Mouse (Mus musculus) forebrain, embryonic 16.5 days (tissue): ENCODE data around the gene Stom. TPM values are rescaled to one million over a fixed set of nuclear protein-coding genes. Genes with fewer than 3 reads are reported as not detected.

ENCODE experiments used
- ATAC-seq: fragments of 200-750 bp; cut with Nextera tagmentation; 2 replicates; pipeline ENCODE4 v1.8.0; 2017; ENCODE audit warnings: mild to moderate bottlenecking, moderate library complexity
- H3K27ac ChIP-seq: fragments of 300-500 bp; sonication (generic); 2 replicates; pipeline ENCODE4 v1.5.1; 2014; ENCODE audit warnings: low read length, control low read depth
- H3K27me3 ChIP-seq: fragments of 300-500 bp; sonication (generic); replicated peaks from 2 replicates; pipeline ENCODE4 v1.6.1; 2014; ENCODE audit warnings: low read length; ENCODE audit not compliant: control insufficient read depth, insufficient read depth
- H3K36me3 ChIP-seq: fragments of 300-500 bp; sonication (generic); 2 replicates; pipeline ENCODE4 v1.6.1; 2014; ENCODE audit not compliant: control insufficient read depth, insufficient read depth
- H3K4me1 ChIP-seq: fragments of 300-500 bp; sonication (generic); replicated peaks from 2 replicates; pipeline ENCODE4 v1.6.1; 2014; ENCODE audit warnings: low read length; ENCODE audit not compliant: control insufficient read depth, insufficient read depth
- H3K4me2 ChIP-seq: fragments of 300-500 bp; sonication (generic); 2 replicates; pipeline ENCODE4 v1.6.1; 2014; ENCODE audit warnings: mild to moderate bottlenecking, low read length, control low read depth
- H3K4me3 ChIP-seq: fragments of 300-500 bp; sonication (generic); replicated peaks from 2 replicates; pipeline ENCODE4 v1.5.1; 2014; ENCODE audit warnings: mild to moderate bottlenecking, low read length, control low read depth
- H3K9ac ChIP-seq: fragments of 300-500 bp; sonication (generic); replicated peaks from 2 replicates; pipeline ENCODE4 v1.6.1; 2014; ENCODE audit warnings: low read depth, low read length, control low read depth
- H3K9me3 ChIP-seq: fragments of 300-500 bp; sonication (generic); 2 replicates; pipeline ENCODE4 v1.6.1; 2016; ENCODE audit warnings: low read length; ENCODE audit not compliant: control insufficient read depth
- WGBS: fragments of 180-500 bp; shearing (Covaris S2); extraction: QIAGEN DNeasy Blood & Tissue Kit; methylation state at CpG from one replicate; pipeline ENCODE4 v1.1.7; 2014; 5-methylcytosine and 5-hydroxymethylcytosine counted together
- polyA plus RNA-seq: library from polyadenylated mRNA; unstranded; fragments of >200 nt; fragmentation: Nextera tagmentation; extraction: Ambion mirVana; gene quantifications from 2 replicates; pipeline ENCODE4 v1.2.1, GENCODE M21; 2015

Stom gene
- polyA plus RNA-seq, 1 experiment from 2014 or later, result 10.8 TPM

GRCm38 (mm10) chr2:35308166-35308565 lies 28.6 kb downstream of the Stom start:
- 89% methylated on average over 1 of the region's 1 CpGs for WGBS
- ATAC-seq, result no peak

GRCm38 (mm10) chr2:35302049-35302885 lies 34.5 kb downstream of the Stom start:
- no peak overlapping the region for H3K4me2 ChIP-seq
- no peak for ATAC-seq
- H3K36me3 ChIP-seq, result no peaks in the 10 kb centered on the region
- H3K27ac ChIP-seq, result no peak overlapping the region
- no peaks in the 10 kb centered on the region for H3K9me3 ChIP-seq
- no peak overlapping the region for H3K9ac ChIP-seq
- no peak overlapping the region for H3K4me3 ChIP-seq
- no peaks in the 10 kb centered on the region for H3K27me3 ChIP-seq
- WGBS, result 82% methylated on average over 13 of the region's 13 CpGs
- H3K4me1 ChIP-seq, result no peaks in the 10 kb centered on the region

More at GRCm38 (mm10) chr2:35308166-35308565, 28.6 kb downstream of the Stom start:
- no peak overlapping the region for H3K4me2 ChIP-seq
- H3K9ac ChIP-seq, result no peak overlapping the region
- H3K9me3 ChIP-seq, result no peaks in the 10 kb centered on the region
- H3K27me3 ChIP-seq, result no peaks in the 10 kb centered on the region
- H3K4me1 ChIP-seq, result no peaks in the 10 kb centered on the region
- H3K36me3 ChIP-seq, result no peaks in the 10 kb centered on the region
- no peak overlapping the region for H3K27ac ChIP-seq
- H3K4me3 ChIP-seq, result no peak overlapping the region

- ATAC-seq, result no peak
- Histone ChIP-seq H3K9me3 (no peaks in the 10 kb centered on the region), H3K4me1 (no peaks in the 10 kb centered on the region), H3K36me3 (no peaks in the 10 kb centered on the region), H3K9ac (no peak overlapping the region), H3K4me2 (no peak overlapping the region), H3K27me3 (no peaks in the 10 kb centered on the region), H3K4me3 (no peak overlapping the region), H3K27ac (no peak overlapping the region)
- WGBS, result 90% methylated on average over 2 of the region's 2 CpGs
These were observed 37.3 kb downstream of the Stom start for GRCm38 (mm10) chr2:35299437-35299836.

- no peak overlapping the region for H3K4me2 ChIP-seq
- no peaks in the 10 kb centered on the region for H3K27me3 ChIP-seq
- H3K4me1 ChIP-seq, result no peaks in the 10 kb centered on the region
- 31% methylated on average over 15 of the region's 15 CpGs for WGBS
- H3K9me3 ChIP-seq, result no peaks in the 10 kb centered on the region
- no peak overlapping the region for H3K27ac ChIP-seq
- no peak overlapping the region for H3K9ac ChIP-seq
- no peaks in the 10 kb centered on the region for H3K36me3 ChIP-seq
- no peak overlapping the region for H3K4me3 ChIP-seq
- ATAC-seq, result peak; percentile 72
These were observed 39.0 kb downstream of the Stom start for GRCm38 (mm10) chr2:35297703-35298332.

- no peak overlapping the region for H3K4me2 ChIP-seq
- no peak overlapping the region for H3K27ac ChIP-seq
- no peak overlapping the region for H3K4me3 ChIP-seq
- 88% methylated on average over 8 of the region's 8 CpGs for WGBS
- ATAC-seq, result no peak
- no peak overlapping the region for H3K9ac ChIP-seq
- no peaks in the 10 kb centered on the region for H3K9me3 ChIP-seq
- no peaks in the 10 kb centered on the region for H3K27me3 ChIP-seq
- H3K36me3 ChIP-seq, result no peaks in the 10 kb centered on the region
- H3K4me1 ChIP-seq, result no peaks in the 10 kb centered on the region
These were observed 43.5 kb downstream of the Stom start for GRCm38 (mm10) chr2:35293291-35293690.

- no peaks in the 10 kb centered on the region for H3K36me3 ChIP-seq
- H3K4me2 ChIP-seq, result no peak overlapping the region
- H3K27me3 ChIP-seq, result no peaks in the 10 kb centered on the region
- H3K9ac ChIP-seq, result no peak overlapping the region
- no peaks in the 10 kb centered on the region for H3K4me1 ChIP-seq
- no peak overlapping the region for H3K27ac ChIP-seq
- H3K9me3 ChIP-seq, result no peaks in the 10 kb centered on the region
- no peak for ATAC-seq
- no peak overlapping the region for H3K4me3 ChIP-seq
- 68% methylated on average over 3 of the region's 3 CpGs for WGBS
These were observed 44.1 kb downstream of the Stom start for GRCm38 (mm10) chr2:35292700-35293099.

- 13% methylated on average over 3 of the region's 3 CpGs for WGBS
These were observed 44.9 kb downstream of the Stom start for GRCm38 (mm10) chr2:35291856-35292255.

GRCm38 (mm10) chr2:35288758-35289635 lies 47.8 kb downstream of the Stom start:
- WGBS, result 45% methylated on average over 13 of the region's 13 CpGs
- H3K27ac ChIP-seq, result no peak overlapping the region
- peak; percentile 60; the same call in 1 of the 2 replicates for ATAC-seq
- no peaks in the 10 kb centered on the region for H3K27me3 ChIP-seq
- no peaks in the 10 kb centered on the region for H3K36me3 ChIP-seq
- no peaks in the 10 kb centered on the region for H3K9me3 ChIP-seq
- H3K4me1 ChIP-seq, result no peaks in the 10 kb centered on the region
- no peak overlapping the region for H3K4me3 ChIP-seq
- H3K9ac ChIP-seq, result no peak overlapping the region
- no peak overlapping the region for H3K4me2 ChIP-seq

More at GRCm38 (mm10) chr2:35291856-35292255, 44.9 kb downstream of the Stom start:
- Histone ChIP-seq H3K27me3 (no peaks in the 10 kb centered on the region), H3K36me3 (no peaks in the 10 kb centered on the region), H3K4me2 (no peak overlapping the region), H3K9me3 (no peaks in the 10 kb centered on the region), H3K9ac (no peak overlapping the region), H3K4me1 (no peaks in the 10 kb centered on the region), H3K27ac (no peak overlapping the region), H3K4me3 (no peak overlapping the region)
- no peak for ATAC-seq
